Mouse (Mus musculus): ENCODE data around the gene Mctp2. TPM values are rescaled to one million over a fixed set of nuclear protein-coding genes. Genes with fewer than 3 reads are reported as not detected.

The Mctp2 gene
- polyA plus RNA-seq, 1 experiment from 2014 or later, result 3.1 TPM

DNA sequence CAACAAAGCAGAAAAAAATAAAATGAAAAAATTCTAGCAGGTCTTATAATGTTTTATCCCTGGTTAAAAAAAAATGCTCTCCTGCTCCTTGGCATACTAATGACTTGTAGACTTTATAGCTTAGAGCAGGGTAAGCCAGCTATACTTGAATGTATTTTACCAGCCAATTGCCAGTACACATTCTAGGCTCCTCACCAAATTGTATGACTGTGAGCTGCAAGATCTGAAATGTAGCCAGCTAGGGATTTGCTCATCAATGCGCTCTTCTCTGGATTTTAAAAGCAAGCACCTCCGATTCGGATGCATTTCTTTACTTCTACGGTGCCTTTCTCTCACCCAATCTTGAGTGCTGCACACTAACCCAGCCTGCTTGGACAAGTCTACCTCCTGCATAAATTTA, 167.7 kb downstream of the Mctp2 start:
- no peaks in the 10 kb centered on the region for H3K27me3 ChIP-seq (ENCODE audit: control insufficient read depth, insufficient read depth, low read length)
- no peak overlapping the region for H3K4me3 ChIP-seq (replicated peaks; ENCODE audit: low read length)
- WGBS, result 92% methylated on average over 4 of the region's 4 CpGs
- H3K27ac ChIP-seq (ENCODE audit: low read length), result no peak overlapping the region
- no peak overlapping the region for H3K9ac ChIP-seq (ENCODE audit: low read length)
- H3K36me3 ChIP-seq (ENCODE audit: control insufficient read depth, insufficient read depth, low read length), result no peaks in the 10 kb centered on the region
- H3K4me2 ChIP-seq (ENCODE audit: low read depth, low read length), result no peak overlapping the region
- H3K9me3 ChIP-seq (replicated peaks; ENCODE audit: control insufficient read depth, low read length), result no peaks in the 10 kb centered on the region
- H3K4me1 ChIP-seq (ENCODE audit: control insufficient read depth, insufficient read depth, low read length), result no peaks in the 10 kb centered on the region
- ATAC-seq (ENCODE audit: insufficient read depth, low FRiP score), result no peak

DNA sequence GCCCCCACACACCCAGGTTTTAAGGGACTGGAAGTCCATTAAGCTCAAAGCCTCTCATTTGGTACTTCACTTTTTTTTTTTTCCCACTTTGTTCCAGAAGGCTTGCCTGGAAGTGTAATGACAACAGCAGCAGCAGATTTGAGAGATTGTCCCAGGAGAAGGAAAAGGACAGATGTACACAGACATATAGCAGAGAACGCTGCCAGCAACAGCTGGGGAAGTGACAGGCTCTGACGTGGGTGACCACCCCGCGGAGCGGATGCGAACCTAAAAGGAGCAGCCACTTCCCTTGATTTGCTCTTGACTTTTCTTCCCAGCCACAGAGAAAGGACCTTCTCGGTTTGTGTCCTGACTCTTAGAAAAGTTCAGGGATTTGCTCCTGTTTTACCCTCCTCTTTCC, 185.4 kb downstream of the Mctp2 start:
- WGBS, result 53% methylated on average over 7 of the region's 7 CpGs
- Histone ChIP-seq H3K4me2 (ENCODE audit: low read depth, low read length) (no peak overlapping the region), H3K27me3 (ENCODE audit: control insufficient read depth, insufficient read depth, low read length) (no peaks in the 10 kb centered on the region), H3K36me3 (ENCODE audit: control insufficient read depth, insufficient read depth, low read length) (no peaks in the 10 kb centered on the region), H3K9me3 (replicated peaks; ENCODE audit: control insufficient read depth, low read length) (no peaks in the 10 kb centered on the region), H3K4me1 (ENCODE audit: control insufficient read depth, insufficient read depth, low read length) (no peaks in the 10 kb centered on the region), H3K4me3 (replicated peaks; ENCODE audit: low read length) (no peak overlapping the region), H3K9ac (ENCODE audit: low read length) (no peak overlapping the region), H3K27ac (ENCODE audit: low read length) (no peak overlapping the region)
- ATAC-seq (ENCODE audit: insufficient read depth, low FRiP score), result no peak

DNA sequence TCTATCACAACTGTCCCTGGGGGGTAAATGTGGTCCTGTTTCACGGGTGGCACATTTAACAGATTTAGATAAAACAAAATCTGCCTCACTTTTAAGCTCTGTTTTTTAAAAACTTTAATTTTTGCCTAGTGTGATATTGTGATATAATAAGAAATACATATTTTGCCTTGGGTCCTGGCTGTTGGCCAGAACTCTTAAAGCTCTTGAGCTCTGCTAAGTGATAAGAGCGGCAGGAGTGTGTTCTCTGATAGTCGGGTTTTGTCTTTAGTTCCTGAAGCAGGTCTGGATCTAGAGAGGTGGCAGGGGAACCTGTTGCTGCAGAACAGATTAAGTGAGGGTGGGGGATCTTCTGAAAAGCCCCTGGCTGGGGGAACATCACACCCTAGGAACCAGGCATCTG, 186.7 kb downstream of the Mctp2 start:
- Histone ChIP-seq H3K27ac (ENCODE audit: low read length) (no peak overlapping the region), H3K36me3 (ENCODE audit: control insufficient read depth, insufficient read depth, low read length) (no peaks in the 10 kb centered on the region), H3K9ac (ENCODE audit: low read length) (no peak overlapping the region), H3K27me3 (ENCODE audit: control insufficient read depth, insufficient read depth, low read length) (no peaks in the 10 kb centered on the region), H3K4me3 (replicated peaks; ENCODE audit: low read length) (no peak overlapping the region), H3K9me3 (replicated peaks; ENCODE audit: control insufficient read depth, low read length) (no peaks in the 10 kb centered on the region), H3K4me1 (ENCODE audit: control insufficient read depth, insufficient read depth, low read length) (no peaks in the 10 kb centered on the region), H3K4me2 (ENCODE audit: low read depth, low read length) (no peak overlapping the region)
- no peak for ATAC-seq (ENCODE audit: insufficient read depth, low FRiP score)
- 64% methylated on average over 3 of the region's 3 CpGs for WGBS

DNA sequence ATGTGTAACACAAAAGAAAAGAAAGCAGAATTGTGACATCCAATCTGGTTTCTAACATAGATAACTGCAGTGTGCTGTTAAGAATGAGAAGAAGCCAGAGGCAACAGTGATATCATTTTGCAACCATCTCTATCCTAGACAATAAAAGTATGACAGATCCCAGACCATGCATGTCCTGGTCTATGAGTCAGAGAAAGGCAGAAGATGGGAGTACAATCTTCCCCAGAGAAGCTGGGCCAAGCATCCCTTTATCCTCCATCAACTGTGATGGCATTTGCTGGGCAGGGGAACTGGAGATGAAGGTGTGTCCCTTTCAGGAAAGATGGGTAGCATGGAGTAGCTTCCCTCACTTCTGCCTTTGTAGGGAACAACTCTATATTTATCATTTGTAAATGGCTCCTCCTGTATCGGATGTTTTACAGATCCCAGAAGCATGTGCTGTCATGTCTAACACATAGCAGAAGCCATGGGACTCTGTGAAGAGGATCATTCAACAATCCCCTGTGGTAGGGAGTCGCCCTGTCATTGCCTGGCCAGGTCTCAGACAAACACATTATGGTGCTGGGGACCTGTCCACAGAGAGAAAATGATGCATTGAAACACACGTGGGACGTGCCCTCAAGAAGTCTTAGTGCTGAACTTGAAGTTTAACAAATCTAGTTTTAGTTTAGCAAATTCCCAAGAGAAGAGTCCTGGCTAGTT, 188.9 kb downstream of the Mctp2 start:
- Histone ChIP-seq H3K4me2 (ENCODE audit: low read depth, low read length) (no peak overlapping the region), H3K27me3 (ENCODE audit: control insufficient read depth, insufficient read depth, low read length) (no peaks in the 10 kb centered on the region), H3K9ac (ENCODE audit: low read length) (no peak overlapping the region), H3K4me3 (replicated peaks; ENCODE audit: low read length) (no peak overlapping the region), H3K4me1 (ENCODE audit: control insufficient read depth, insufficient read depth, low read length) (no peaks in the 10 kb centered on the region), H3K27ac (ENCODE audit: low read length) (no peak overlapping the region), H3K9me3 (replicated peaks; ENCODE audit: control insufficient read depth, low read length) (no peaks in the 10 kb centered on the region), H3K36me3 (ENCODE audit: control insufficient read depth, insufficient read depth, low read length) (no peaks in the 10 kb centered on the region)
- WGBS, result 54% methylated on average over 4 of the region's 4 CpGs
- peak; percentile 63 for ATAC-seq (ENCODE audit: insufficient read depth, low FRiP score)

DNA sequence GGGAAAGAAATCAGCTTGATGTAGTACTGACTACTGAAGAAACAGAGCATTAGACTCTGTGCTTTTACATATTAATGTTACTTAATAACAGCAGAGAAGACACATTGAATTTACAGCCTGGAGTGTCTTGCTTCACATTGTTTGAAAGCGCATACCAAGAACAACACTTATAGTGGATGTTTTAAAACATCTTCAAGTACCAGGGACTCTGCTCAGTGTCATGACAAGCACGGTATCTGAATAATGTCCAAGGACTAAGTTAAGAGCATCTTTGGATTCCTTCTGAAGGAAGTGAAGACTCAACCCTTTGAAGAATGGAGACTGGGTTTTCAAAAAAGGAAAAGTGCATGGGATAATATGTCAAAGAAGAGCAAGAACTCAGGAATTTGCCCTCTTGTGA, 191.3 kb downstream of the Mctp2 start:
- H3K36me3 ChIP-seq (ENCODE audit: control insufficient read depth, insufficient read depth, low read length), result no peaks in the 10 kb centered on the region
- H3K27ac ChIP-seq (ENCODE audit: low read length), result no peak overlapping the region
- H3K4me3 ChIP-seq (replicated peaks; ENCODE audit: low read length), result no peak overlapping the region
- H3K4me1 ChIP-seq (ENCODE audit: control insufficient read depth, insufficient read depth, low read length), result no peaks in the 10 kb centered on the region
- H3K27me3 ChIP-seq (ENCODE audit: control insufficient read depth, insufficient read depth, low read length), result no peaks in the 10 kb centered on the region
- H3K4me2 ChIP-seq (ENCODE audit: low read depth, low read length), result no peak overlapping the region
- no peak overlapping the region for H3K9ac ChIP-seq (ENCODE audit: low read length)
- WGBS, result 68% methylated on average over 2 of the region's 2 CpGs
- ATAC-seq (ENCODE audit: insufficient read depth, low FRiP score), result no peak
- no peaks in the 10 kb centered on the region for H3K9me3 ChIP-seq (replicated peaks; ENCODE audit: control insufficient read depth, low read length)

DNA sequence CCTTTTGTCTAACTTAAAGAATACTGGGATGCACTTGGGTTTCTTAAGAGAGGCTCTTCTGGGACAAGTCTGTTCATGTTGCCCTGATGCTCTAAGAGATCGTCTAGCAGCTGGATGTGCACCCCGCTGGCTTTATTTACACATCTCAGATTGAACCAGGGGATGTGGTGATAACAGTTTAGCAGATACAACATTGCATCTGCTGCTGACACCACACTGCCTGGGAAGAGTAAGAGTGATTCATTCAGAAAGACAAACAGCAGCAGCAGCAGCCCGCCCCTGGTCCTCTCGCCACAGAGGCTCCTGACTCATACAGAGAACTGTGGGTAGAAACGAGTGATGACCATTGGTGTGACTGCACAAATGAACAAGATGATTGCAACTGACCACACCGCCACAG, 195.8 kb downstream of the Mctp2 start:
- Histone ChIP-seq H3K9ac (ENCODE audit: low read length) (no peak overlapping the region), H3K9me3 (replicated peaks; ENCODE audit: control insufficient read depth, low read length) (no peaks in the 10 kb centered on the region), H3K4me3 (replicated peaks; ENCODE audit: low read length) (no peak overlapping the region), H3K4me1 (ENCODE audit: control insufficient read depth, insufficient read depth, low read length) (no peaks in the 10 kb centered on the region), H3K36me3 (ENCODE audit: control insufficient read depth, insufficient read depth, low read length) (no peaks in the 10 kb centered on the region), H3K4me2 (ENCODE audit: low read depth, low read length) (no peak overlapping the region), H3K27me3 (ENCODE audit: control insufficient read depth, insufficient read depth, low read length) (no peaks in the 10 kb centered on the region), H3K27ac (ENCODE audit: low read length) (no peak overlapping the region)
- 50% methylated on average over 6 of the region's 6 CpGs for WGBS
- no peak for ATAC-seq (ENCODE audit: insufficient read depth, low FRiP score)

DNA sequence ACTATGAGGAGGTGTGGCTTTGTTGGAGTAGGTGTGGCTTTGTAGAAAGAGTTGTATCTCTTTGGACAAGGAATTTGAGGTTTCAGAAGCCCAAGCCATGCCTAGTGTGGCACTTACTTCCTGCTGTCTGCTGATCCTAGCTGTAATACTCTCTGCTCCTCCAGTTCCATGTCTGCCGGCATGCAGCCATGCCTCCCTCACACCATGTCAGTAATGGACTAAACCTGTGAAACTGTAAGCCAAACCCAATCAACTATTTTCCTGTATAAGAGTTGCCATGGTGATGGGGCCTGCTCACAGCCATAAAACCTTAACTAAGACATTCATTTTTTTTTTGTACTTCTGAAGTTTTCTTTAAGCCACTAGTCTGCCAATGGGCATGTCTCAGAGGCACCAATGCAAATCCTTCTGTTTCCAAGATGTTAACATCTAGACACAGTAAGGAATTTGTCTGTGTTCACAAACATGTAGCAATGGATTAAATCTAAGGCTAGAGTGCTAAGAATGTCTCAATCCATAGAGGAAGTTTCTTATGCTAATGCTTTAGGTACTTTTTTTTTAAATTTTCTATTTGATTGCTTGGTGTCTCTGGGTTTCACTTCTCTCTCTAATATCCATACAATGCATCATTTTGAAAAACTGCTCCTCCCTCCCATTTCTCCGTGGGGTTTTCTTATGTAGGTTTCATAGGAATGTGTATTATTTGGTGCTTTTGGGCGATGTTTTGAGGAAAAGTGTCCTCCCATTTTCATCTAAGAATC, 197.6 kb downstream of the Mctp2 start:
- no peaks in the 10 kb centered on the region for H3K27me3 ChIP-seq (ENCODE audit: control insufficient read depth, insufficient read depth, low read length)
- H3K4me1 ChIP-seq (ENCODE audit: control insufficient read depth, insufficient read depth, low read length), result no peaks in the 10 kb centered on the region
- H3K9ac ChIP-seq (ENCODE audit: low read length), result no peak overlapping the region
- H3K27ac ChIP-seq (ENCODE audit: low read length), result no peak overlapping the region
- no peak for ATAC-seq (ENCODE audit: insufficient read depth, low FRiP score)
- H3K36me3 ChIP-seq (ENCODE audit: control insufficient read depth, insufficient read depth, low read length), result no peaks in the 10 kb centered on the region
- H3K9me3 ChIP-seq (replicated peaks; ENCODE audit: control insufficient read depth, low read length), result no peaks in the 10 kb centered on the region
- no peak overlapping the region for H3K4me3 ChIP-seq (replicated peaks; ENCODE audit: low read length)
- H3K4me2 ChIP-seq (ENCODE audit: low read depth, low read length), result no peak overlapping the region
- 89% methylated on average over 3 of the region's 3 CpGs for WGBS

DNA sequence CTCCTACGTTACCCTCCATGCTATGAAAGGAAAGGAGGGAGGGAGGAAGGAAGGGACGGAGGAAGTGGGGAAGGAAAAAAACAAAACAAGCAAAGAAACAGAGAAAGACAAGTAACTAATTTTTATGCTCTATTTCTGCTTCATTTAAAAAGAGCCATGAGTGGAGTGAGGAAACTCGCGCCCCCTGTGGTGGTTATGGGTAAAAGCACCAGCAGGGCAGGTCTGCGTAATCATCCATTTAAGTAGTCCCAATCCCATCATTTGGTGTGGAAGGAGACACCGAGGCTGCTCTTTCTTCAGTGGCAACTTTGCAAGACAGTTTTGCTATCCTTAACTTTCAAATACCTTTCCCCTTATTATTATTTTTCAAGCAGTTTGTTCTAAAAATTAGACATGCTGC, 202.2 kb downstream of the Mctp2 start:
- Histone ChIP-seq H3K9ac (ENCODE audit: low read length) (no peak overlapping the region), H3K4me3 (replicated peaks; ENCODE audit: low read length) (no peak overlapping the region), H3K27ac (ENCODE audit: low read length) (no peak overlapping the region), H3K4me1 (ENCODE audit: control insufficient read depth, insufficient read depth, low read length) (no peaks in the 10 kb centered on the region), H3K4me2 (ENCODE audit: low read depth, low read length) (no peak overlapping the region), H3K36me3 (ENCODE audit: control insufficient read depth, insufficient read depth, low read length) (no peaks in the 10 kb centered on the region), H3K27me3 (ENCODE audit: control insufficient read depth, insufficient read depth, low read length) (no peaks in the 10 kb centered on the region), H3K9me3 (replicated peaks; ENCODE audit: control insufficient read depth, low read length) (no peaks in the 10 kb centered on the region)
- 64% methylated on average over 6 of the region's 6 CpGs for WGBS
- no peak for ATAC-seq (ENCODE audit: insufficient read depth, low FRiP score)

DNA sequence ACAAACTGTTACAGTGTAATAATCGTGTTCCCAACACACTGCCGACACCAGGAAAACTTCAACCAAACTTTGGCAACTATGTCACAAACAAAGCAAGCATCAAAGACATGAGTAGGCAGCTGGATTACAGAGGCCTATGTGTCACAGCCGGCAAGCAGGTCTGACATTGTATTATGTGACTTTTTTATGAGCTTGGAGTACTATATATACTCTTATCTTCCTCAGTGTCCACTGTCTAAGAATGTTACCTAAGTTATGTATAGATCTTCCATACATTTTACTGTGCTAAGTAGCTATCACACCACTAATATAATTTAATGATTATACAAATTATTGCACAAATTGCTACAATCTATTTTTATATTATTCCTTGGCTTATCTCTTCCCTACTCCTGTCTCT, 202.8 kb downstream of the Mctp2 start:
- Histone ChIP-seq H3K36me3 (ENCODE audit: control insufficient read depth, insufficient read depth, low read length) (no peaks in the 10 kb centered on the region), H3K4me3 (replicated peaks; ENCODE audit: low read length) (no peak overlapping the region), H3K27ac (ENCODE audit: low read length) (no peak overlapping the region), H3K9me3 (replicated peaks; ENCODE audit: control insufficient read depth, low read length) (no peaks in the 10 kb centered on the region), H3K9ac (ENCODE audit: low read length) (no peak overlapping the region), H3K4me1 (ENCODE audit: control insufficient read depth, insufficient read depth, low read length) (no peaks in the 10 kb centered on the region), H3K27me3 (ENCODE audit: control insufficient read depth, insufficient read depth, low read length) (no peaks in the 10 kb centered on the region), H3K4me2 (ENCODE audit: low read depth, low read length) (no peak overlapping the region)
- WGBS, result 63% methylated on average over 3 of the region's 3 CpGs
- no peak for ATAC-seq (ENCODE audit: insufficient read depth, low FRiP score)
